Mouse (Mus musculus) stomach, embryonic 16.5 days (tissue): Measurements from ENCODE around the gene Cfap298. TPM values are rescaled to one million over a fixed set of nuclear protein-coding genes. Genes with fewer than 3 reads are reported as not detected.

Experiments
- ATAC-seq: fragments of 200-750 bp; cut with Nextera tagmentation; 2 replicates; pipeline ENCODE4 v1.8.0; 2017; ENCODE audit warnings: moderate number of reproducible peaks, moderate TSS enrichment; ENCODE audit not compliant: insufficient read depth, low FRiP score
- H3K27ac ChIP-seq: fragments of 300-500 bp; sonication (generic); 2 replicates; pipeline ENCODE4 v1.5.1; 2014; ENCODE audit warnings: low read length
- H3K27me3 ChIP-seq: fragments of 300-500 bp; sonication (generic); 2 replicates; pipeline ENCODE4 v1.6.1; 2014; ENCODE audit warnings: low read length, control low read depth, mixed read lengths; ENCODE audit not compliant: control insufficient read depth, insufficient read depth
- H3K36me3 ChIP-seq: fragments of 300-500 bp; sonication (generic); 2 replicates; pipeline ENCODE4 v1.6.1; 2014; ENCODE audit warnings: low read length; ENCODE audit not compliant: control insufficient read depth, insufficient read depth
- H3K4me1 ChIP-seq: fragments of 300-500 bp; sonication (generic); 2 replicates; pipeline ENCODE4 v1.6.1; 2014; ENCODE audit warnings: low read length, control low read depth, mixed read lengths; ENCODE audit not compliant: control insufficient read depth, insufficient read depth
- H3K4me2 ChIP-seq: fragments of 300-500 bp; sonication (generic); 2 replicates; pipeline ENCODE4 v1.6.1; 2014; ENCODE audit warnings: low read depth, low read length, mixed read lengths
- H3K4me3 ChIP-seq: fragments of 300-500 bp; sonication (generic); replicated peaks from 2 replicates; pipeline ENCODE4 v1.5.1; 2014; ENCODE audit warnings: mild to moderate bottlenecking, low read length
- H3K9ac ChIP-seq: fragments of 300-500 bp; sonication (generic); 2 replicates; pipeline ENCODE4 v1.6.1; 2014; ENCODE audit warnings: low read length
- H3K9me3 ChIP-seq: fragments of 300-500 bp; sonication (generic); replicated peaks from 2 replicates; pipeline ENCODE4 v1.6.1; 2016; ENCODE audit warnings: low read length, control low read depth; ENCODE audit not compliant: control insufficient read depth
- WGBS: fragments of 180-500 bp; shearing (Covaris S2); extraction: QIAGEN DNeasy Blood & Tissue Kit; methylation state at CpG from one replicate; pipeline ENCODE4 v1.1.7; 2014; 5-methylcytosine and 5-hydroxymethylcytosine counted together
- polyA plus RNA-seq: library from polyadenylated mRNA; unstranded; fragments of >200 nt; fragmentation: Nextera tagmentation; extraction: Ambion mirVana; gene quantifications from 2 replicates; pipeline ENCODE4 v1.2.1, GENCODE M21; 2015

Cfap298 gene
- polyA plus RNA-seq, 1 experiment from 2014 or later: 35.1 TPM

- ATAC-seq: no peak
- Histone ChIP-seq H3K36me3 (no peaks in the 10 kb centered on the region), H3K4me3 (no peak overlapping the region), H3K27ac (no peak overlapping the region), H3K4me1 (no peaks in the 10 kb centered on the region), H3K4me2 (no peak overlapping the region), H3K9me3 (no peaks in the 10 kb centered on the region), H3K9ac (no peak overlapping the region), H3K27me3 (no peaks in the 10 kb centered on the region)
- 89% methylated on average over 3 of the region's 3 CpGs for WGBS
Measured at GRCm38 (mm10) chr16:90897651-90898050, 37.3 kb downstream of the Cfap298 start.

GRCm38 (mm10) chr16:90893792-90894191, 41.1 kb downstream of the Cfap298 start:
- no peak overlapping the region for H3K4me2 ChIP-seq
- no peak overlapping the region for H3K27ac ChIP-seq
- WGBS: 30% methylated on average over 9 of the region's 9 CpGs
- H3K4me3 ChIP-seq: no peak overlapping the region
- H3K27me3 ChIP-seq: no peaks in the 10 kb centered on the region
- no peak for ATAC-seq
- no peaks in the 10 kb centered on the region for H3K9me3 ChIP-seq
- no peak overlapping the region for H3K9ac ChIP-seq
- H3K4me1 ChIP-seq: no peaks in the 10 kb centered on the region
- no peaks in the 10 kb centered on the region for H3K36me3 ChIP-seq

DNA sequence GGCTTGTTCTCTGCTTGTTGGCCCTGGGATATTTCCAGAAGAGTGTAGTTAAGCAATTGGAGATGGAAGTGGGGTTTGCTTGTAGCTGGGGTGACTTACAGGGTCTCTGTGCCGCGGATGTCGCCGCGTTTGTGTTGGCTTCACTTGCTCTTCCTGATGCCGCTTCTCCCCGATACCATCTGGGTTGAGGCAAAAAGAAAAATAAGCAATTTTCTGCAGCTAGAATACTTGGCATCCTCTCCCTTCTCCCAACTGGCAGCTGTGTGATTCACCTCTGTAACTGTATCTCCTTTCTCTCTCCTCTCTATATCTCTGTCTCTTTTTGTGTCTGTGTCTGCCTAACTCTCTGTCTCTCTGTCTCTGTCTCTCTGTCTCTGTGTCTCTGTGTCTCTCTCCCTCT, 41.9 kb downstream of the Cfap298 start:
- no peak overlapping the region for H3K4me2 ChIP-seq
- no peak for ATAC-seq
- no peaks in the 10 kb centered on the region for H3K9me3 ChIP-seq
- 79% methylated on average over 7 of the region's 7 CpGs for WGBS
- no peak overlapping the region for H3K27ac ChIP-seq
- no peaks in the 10 kb centered on the region for H3K36me3 ChIP-seq
- no peak overlapping the region for H3K9ac ChIP-seq
- no peaks in the 10 kb centered on the region for H3K4me1 ChIP-seq
- H3K4me3 ChIP-seq: no peak overlapping the region
- H3K27me3 ChIP-seq: no peaks in the 10 kb centered on the region

- Histone ChIP-seq H3K9ac (no peak overlapping the region), H3K36me3 (no peaks in the 10 kb centered on the region), H3K27ac (no peak overlapping the region), H3K4me2 (no peak overlapping the region; the same call in 1 of the 2 replicates), H3K4me3 (no peak overlapping the region), H3K27me3 (no peaks in the 10 kb centered on the region), H3K9me3 (no peaks in the 10 kb centered on the region), H3K4me1 (no peaks in the 10 kb centered on the region)
- 24% methylated on average over 8 of the region's 8 CpGs for WGBS
- ATAC-seq: no peak
Measured at GRCm38 (mm10) chr16:90892081-90892480, 42.8 kb downstream of the Cfap298 start.

GRCm38 (mm10) chr16:90891601-90892000, 43.3 kb downstream of the Cfap298 start:
- Histone ChIP-seq H3K27ac (no peak overlapping the region), H3K4me1 (no peaks in the 10 kb centered on the region), H3K27me3 (no peaks in the 10 kb centered on the region), H3K9ac (no peak overlapping the region), H3K9me3 (no peaks in the 10 kb centered on the region), H3K4me3 (no peak overlapping the region), H3K36me3 (no peaks in the 10 kb centered on the region), H3K4me2 (no peak overlapping the region)
- ATAC-seq: 0 out of 2 replicates have a peak, but pooled peaks have one; percentile 13
- WGBS: 57% methylated on average over 14 of the region's 14 CpGs

DNA sequence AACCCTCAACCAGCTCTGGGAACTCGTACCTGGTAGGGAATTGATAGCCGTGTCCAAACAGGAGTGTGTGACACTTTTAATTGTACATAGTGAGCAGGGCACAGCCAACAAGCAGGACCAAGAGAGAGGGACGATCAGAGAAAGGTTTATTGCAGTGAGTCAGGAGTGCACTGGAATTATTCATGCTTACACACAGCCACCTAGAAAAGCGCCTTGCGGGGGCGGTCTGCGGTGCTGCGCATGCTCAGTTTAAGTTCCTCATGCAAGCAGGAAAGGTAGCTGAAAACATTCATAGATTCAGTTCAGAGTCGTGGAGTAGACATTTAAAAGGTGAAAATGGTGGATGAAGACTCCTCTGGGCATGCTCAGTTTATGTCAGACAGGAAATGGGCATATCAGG, 44.2 kb downstream of the Cfap298 start:
- Histone ChIP-seq H3K4me2 (no peak overlapping the region), H3K9ac (no peak overlapping the region), H3K27me3 (no peaks in the 10 kb centered on the region), H3K36me3 (no peaks in the 10 kb centered on the region), H3K4me1 (no peaks in the 10 kb centered on the region), H3K4me3 (no peak overlapping the region), H3K9me3 (no peaks in the 10 kb centered on the region), H3K27ac (no peak overlapping the region)
- WGBS: 87% methylated on average over 9 of the region's 9 CpGs
- no peak for ATAC-seq

GRCm38 (mm10) chr16:90885781-90886565, 48.9 kb downstream of the Cfap298 start:
- Histone ChIP-seq H3K9ac (no peak overlapping the region), H3K4me3 (no peak overlapping the region), H3K9me3 (no peaks in the 10 kb centered on the region), H3K4me2 (no peak overlapping the region), H3K4me1 (peaks cover 3% of the 10 kb centered on the region; the same call in 1 of the 2 replicates), H3K27ac (peak overlapping the region; percentile 37; the same call in 1 of the 2 replicates), H3K27me3 (no peaks in the 10 kb centered on the region), H3K36me3 (no peaks in the 10 kb centered on the region)
- ATAC-seq: peak; percentile 63
- WGBS: 59% methylated on average over 9 of the region's 9 CpGs

DNA sequence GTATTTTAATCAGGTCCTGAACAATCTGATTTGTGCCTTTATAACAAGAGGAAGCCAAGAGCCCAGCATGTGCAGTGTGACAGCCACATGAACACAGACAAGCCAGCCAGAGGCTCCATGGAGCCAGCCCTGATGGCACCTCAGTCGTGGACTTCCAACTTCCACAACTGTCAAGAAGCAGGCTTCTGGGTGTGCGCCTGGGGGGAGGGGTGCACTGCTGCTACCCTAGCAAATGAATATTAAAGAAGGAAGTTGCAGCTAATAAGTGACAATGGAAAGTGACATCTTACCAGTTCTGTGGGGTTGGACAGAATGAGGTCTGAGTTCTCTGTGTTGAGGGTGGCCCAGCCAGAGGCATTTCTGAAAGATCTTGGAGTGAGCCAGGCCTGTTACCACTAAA, 49.6 kb downstream of the Cfap298 start:
- no peaks in the 10 kb centered on the region for H3K27me3 ChIP-seq
- no peaks in the 10 kb centered on the region for H3K36me3 ChIP-seq
- ATAC-seq: no peak
- no peak overlapping the region; the same call in 1 of the 2 replicates for H3K27ac ChIP-seq
- no peaks in the 10 kb centered on the region for H3K9me3 ChIP-seq
- no peak overlapping the region for H3K9ac ChIP-seq
- WGBS: 56% methylated on average over 2 of the region's 2 CpGs
- no peak overlapping the region for H3K4me3 ChIP-seq
- peaks cover 3% of the 10 kb centered on the region; the same call in 1 of the 2 replicates for H3K4me1 ChIP-seq
- no peak overlapping the region for H3K4me2 ChIP-seq

DNA sequence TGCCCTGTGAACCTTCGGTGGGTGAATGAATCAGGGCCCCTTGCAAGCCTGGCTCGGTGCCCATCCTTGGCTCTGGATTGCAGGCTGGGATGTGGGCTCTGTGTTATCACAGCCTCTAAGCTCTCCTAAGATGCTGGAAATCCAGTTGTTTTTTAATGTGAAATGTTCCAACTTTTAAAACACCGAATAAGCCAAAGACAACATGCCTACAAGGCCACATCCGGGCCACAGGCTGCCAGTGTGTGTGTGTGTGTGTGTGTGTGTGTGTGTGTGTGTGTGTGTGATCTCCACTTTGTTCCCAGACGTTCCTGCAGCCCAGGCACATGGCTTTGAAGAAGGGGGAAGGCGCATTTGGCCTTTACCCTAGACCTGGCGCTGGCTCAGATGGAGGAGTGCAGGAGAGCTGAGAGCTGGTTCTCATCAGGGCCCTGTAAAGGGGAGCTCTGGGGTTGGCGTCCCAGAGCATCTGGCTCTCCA, 52.4 kb downstream of the Cfap298 start:
- no peaks in the 10 kb centered on the region for H3K36me3 ChIP-seq
- H3K4me1 ChIP-seq: peaks cover 3% of the 10 kb centered on the region; the same call in 1 of the 2 replicates
- H3K9me3 ChIP-seq: no peaks in the 10 kb centered on the region
- H3K4me3 ChIP-seq: no peak overlapping the region
- 56% methylated on average over 8 of the region's 8 CpGs for WGBS
- no peak overlapping the region for H3K4me2 ChIP-seq
- no peaks in the 10 kb centered on the region for H3K27me3 ChIP-seq
- H3K9ac ChIP-seq: no peak overlapping the region; the same call in 1 of the 2 replicates
- no peak for ATAC-seq
- H3K27ac ChIP-seq: peak overlapping the region; percentile 8; the same call in 1 of the 2 replicates
